Mouse (Mus musculus) A20 (cell line): ENCODE data around the gene Adipor2.

Experiments used
- DNase-seq: peaks from one replicate; pipeline ENCODE4 v3.0.0-alpha.2; 2011; ENCODE audit warnings: low read depth, low spot score

Adipor2 gene

GRCm38 (mm10) chr6:119350703-119351198 is 66.8 kb downstream of the Adipor2 start:
- DNase-seq: peak; percentile 68

- peak; percentile 70 for DNase-seq
Observed at GRCm38 (mm10) chr6:119348234-119348633, 69.3 kb downstream of the Adipor2 start.

GRCm38 (mm10) chr6:119347813-119348212 is 69.7 kb downstream of the Adipor2 start:
- no peak for DNase-seq

- no peak for DNase-seq
Observed at GRCm38 (mm10) chr6:119346257-119346656, 71.2 kb downstream of the Adipor2 start.

- DNase-seq: no peak
Observed at GRCm38 (mm10) chr6:119341409-119341808, 76.1 kb downstream of the Adipor2 start.

GRCm38 (mm10) chr6:119338121-119338912 is 79.2 kb downstream of the Adipor2 start:
- DNase-seq: peak; percentile 38

GRCm38 (mm10) chr6:119337287-119337686 is 80.2 kb downstream of the Adipor2 start:
- DNase-seq: no peak

GRCm38 (mm10) chr6:119336124-119336523 is 81.4 kb downstream of the Adipor2 start:
- peak; percentile 63 for DNase-seq

- no peak for DNase-seq
Observed at GRCm38 (mm10) chr6:119333831-119334230, 83.7 kb downstream of the Adipor2 start.

GRCm38 (mm10) chr6:119333202-119333601 is 84.3 kb downstream of the Adipor2 start:
- no peak for DNase-seq

- peak; percentile 54 for DNase-seq
Observed at GRCm38 (mm10) chr6:119332111-119332510, 85.4 kb downstream of the Adipor2 start.

GRCm38 (mm10) chr6:119330506-119330905 is 87.0 kb downstream of the Adipor2 start, which contains the start of gene Lrtm2:
Lrtm2 (minus strand) TSS chr6:119330766.
- DNase-seq: no peak

- DNase-seq: no peak
Observed at GRCm38 (mm10) chr6:119329936-119330335, 87.6 kb downstream of the Adipor2 start.

- DNase-seq: no peak
Observed at GRCm38 (mm10) chr6:119329215-119329714, 88.2 kb downstream of the Adipor2 start.

- DNase-seq: no peak
Observed at GRCm38 (mm10) chr6:119328521-119329115, 88.9 kb downstream of the Adipor2 start.

- DNase-seq: no peak
Observed at GRCm38 (mm10) chr6:119326541-119326940, 91.0 kb downstream of the Adipor2 start.

GRCm38 (mm10) chr6:119325978-119326377 is 91.5 kb downstream of the Adipor2 start:
- DNase-seq: no peak

GRCm38 (mm10) chr6:119324776-119325175 is 92.7 kb downstream of the Adipor2 start:
- no peak for DNase-seq

GRCm38 (mm10) chr6:119321752-119322151 is 95.8 kb downstream of the Adipor2 start:
- DNase-seq: no peak

GRCm38 (mm10) chr6:119320481-119320880 is 97.0 kb downstream of the Adipor2 start:
- DNase-seq: no peak

GRCm38 (mm10) chr6:119319358-119319757 is 98.1 kb downstream of the Adipor2 start:
- no peak for DNase-seq

GRCm38 (mm10) chr6:119318732-119319131 is 98.8 kb downstream of the Adipor2 start:
- no peak for DNase-seq
